Mouse (Mus musculus) stomach, embryonic 15.5 days (tissue): ENCODE data around the gene Pik3ip1. TPM values are rescaled to one million over a fixed set of nuclear protein-coding genes. Genes with fewer than 3 reads are reported as not detected.

Experiments
- ATAC-seq: fragments of 200-750 bp; cut with Nextera tagmentation; 2 replicates; pipeline ENCODE4 v1.8.0; 2017; ENCODE audit warnings: low read depth, moderate number of reproducible peaks, moderate TSS enrichment; ENCODE audit not compliant: insufficient read depth, low FRiP score
- H3K27ac ChIP-seq: fragments of 300-500 bp; sonication (generic); 2 replicates; pipeline ENCODE4 v1.5.1; 2015; ENCODE audit warnings: mild to moderate bottlenecking, inconsistent platforms
- H3K27me3 ChIP-seq: fragments of 300-500 bp; sonication (generic); replicated peaks from 2 replicates; pipeline ENCODE4 v1.6.1; 2015; ENCODE audit warnings: inconsistent platforms
- H3K36me3 ChIP-seq: fragments of 300-500 bp; sonication (generic); 2 replicates; pipeline ENCODE4 v1.6.1; 2015; ENCODE audit warnings: inconsistent platforms
- H3K4me1 ChIP-seq: fragments of 300-500 bp; sonication (generic); 2 replicates; pipeline ENCODE4 v1.6.1; 2015; ENCODE audit warnings: inconsistent platforms
- H3K4me2 ChIP-seq: fragments of 300-500 bp; sonication (generic); 2 replicates; pipeline ENCODE4 v1.6.1; 2015; ENCODE audit warnings: mild to moderate bottlenecking, inconsistent platforms
- H3K4me3 ChIP-seq: fragments of 300-500 bp; sonication (generic); replicated peaks from 2 replicates; pipeline ENCODE4 v1.5.1; 2015; ENCODE audit warnings: inconsistent platforms
- H3K9ac ChIP-seq: fragments of 300-500 bp; sonication (generic); 2 replicates; pipeline ENCODE4 v1.6.1; 2015; ENCODE audit warnings: inconsistent platforms
- H3K9me3 ChIP-seq: fragments of 300-500 bp; sonication (generic); 2 replicates; pipeline ENCODE4 v1.6.1; 2016; ENCODE audit warnings: inconsistent platforms
- WGBS: fragments of 180-500 bp; shearing (Covaris S2); methylation state at CpG from one replicate; pipeline ENCODE4 v1.1.7; 2015; 5-methylcytosine and 5-hydroxymethylcytosine counted together
- polyA plus RNA-seq: library from polyadenylated mRNA; unstranded; fragments of >200 nt; fragmentation: Nextera tagmentation; extraction: Ambion mirVana; gene quantifications from 2 replicates; pipeline ENCODE4 v1.2.1, GENCODE M21; 2015

Gene Pik3ip1
- polyA plus RNA-seq, 1 experiment from 2014 or later, result 10.6 TPM

DNA sequence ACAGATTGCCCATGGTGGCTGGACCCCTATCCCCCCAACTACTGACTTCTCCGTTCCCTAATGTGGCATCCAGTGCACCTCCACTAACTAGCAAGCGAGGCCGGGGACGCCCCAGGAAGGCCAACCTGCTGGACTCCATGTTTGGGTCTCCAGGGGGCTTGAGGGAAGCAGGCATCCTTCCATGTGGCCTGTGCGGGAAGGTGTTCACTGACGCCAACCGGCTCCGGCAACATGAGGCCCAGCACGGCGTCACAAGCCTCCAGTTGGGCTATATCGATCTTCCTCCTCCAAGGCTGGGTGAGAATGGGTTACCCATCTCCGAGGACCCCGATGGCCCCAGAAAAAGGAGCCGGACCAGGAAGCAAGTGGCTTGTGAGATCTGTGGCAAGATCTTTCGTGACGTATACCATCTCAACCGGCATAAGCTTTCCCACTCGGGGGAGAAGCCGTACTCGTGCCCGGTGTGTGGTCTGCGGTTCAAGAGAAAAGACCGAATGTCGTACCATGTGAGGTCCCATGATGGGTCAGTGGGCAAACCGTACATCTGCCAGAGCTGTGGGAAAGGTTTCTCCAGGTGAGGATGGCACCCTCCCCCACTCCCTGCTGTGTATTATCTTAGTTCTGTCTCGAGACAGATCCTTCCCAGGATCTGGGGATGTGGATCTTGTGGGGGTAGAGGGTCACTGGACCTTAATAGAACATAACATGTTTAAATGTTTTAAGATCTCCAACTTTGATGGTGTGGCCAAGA, 38.7 kb upstream of the Pik3ip1 start:
- H3K4me1 ChIP-seq, result peaks cover 59% of the 10 kb centered on the region
- peak overlapping the region; percentile 90 for H3K4me2 ChIP-seq
- ATAC-seq, result no peak
- WGBS, result 1% methylated on average over 26 of the region's 26 CpGs
- peaks cover 27% of the 10 kb centered on the region for H3K36me3 ChIP-seq
- no peaks in the 10 kb centered on the region for H3K27me3 ChIP-seq
- H3K9me3 ChIP-seq, result no peaks in the 10 kb centered on the region
- peak overlapping the region; percentile 85 for H3K4me3 ChIP-seq
- H3K9ac ChIP-seq, result peak overlapping the region; percentile 92
- peak overlapping the region; percentile 100 for H3K27ac ChIP-seq

DNA sequence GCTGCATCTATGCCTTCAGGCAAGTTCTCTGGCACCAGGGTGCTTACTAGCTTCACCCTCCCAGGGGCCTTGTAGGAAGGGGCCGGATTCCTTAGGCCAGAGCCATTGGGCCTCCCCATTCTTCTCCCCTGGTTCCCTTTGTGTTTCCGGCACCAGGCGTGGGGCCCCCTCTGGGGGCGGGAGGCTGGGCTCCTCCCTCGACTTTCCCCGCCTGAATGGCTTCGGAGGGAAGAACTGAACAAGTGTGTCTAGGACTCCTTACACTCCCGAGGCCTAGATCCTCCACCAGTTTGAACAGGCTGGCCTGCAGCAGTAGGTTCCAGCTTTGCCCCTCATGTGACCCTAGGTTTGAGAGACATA, 38.2 kb upstream of the Pik3ip1 start:
- H3K9me3 ChIP-seq, result no peaks in the 10 kb centered on the region
- H3K4me1 ChIP-seq, result peaks cover 59% of the 10 kb centered on the region
- peak; percentile 47 for ATAC-seq
- H3K9ac ChIP-seq, result peak overlapping the region; percentile 92
- peak overlapping the region; percentile 85 for H3K4me3 ChIP-seq
- peak overlapping the region; percentile 100 for H3K27ac ChIP-seq
- peaks cover 27% of the 10 kb centered on the region for H3K36me3 ChIP-seq
- no peaks in the 10 kb centered on the region for H3K27me3 ChIP-seq
- peak overlapping the region; percentile 90 for H3K4me2 ChIP-seq
- WGBS, result under 1% methylated on average over 8 of the region's 8 CpGs

- Histone ChIP-seq H3K4me2 (peak overlapping the region; percentile 90), H3K36me3 (peaks cover 27% of the 10 kb centered on the region), H3K27ac (peak overlapping the region; percentile 100), H3K9me3 (no peaks in the 10 kb centered on the region), H3K9ac (peak overlapping the region; percentile 92), H3K27me3 (no peaks in the 10 kb centered on the region), H3K4me3 (peak overlapping the region; percentile 85), H3K4me1 (peaks cover 55% of the 10 kb centered on the region)
- whole genome bisulfite sequencing, result 0% methylated on average over 8 of the region's 8 CpGs
- ATAC-seq, result no peak
Measured at GRCm38 (mm10) chr11:3292711-3293249, 37.4 kb upstream of the Pik3ip1 start.

DNA sequence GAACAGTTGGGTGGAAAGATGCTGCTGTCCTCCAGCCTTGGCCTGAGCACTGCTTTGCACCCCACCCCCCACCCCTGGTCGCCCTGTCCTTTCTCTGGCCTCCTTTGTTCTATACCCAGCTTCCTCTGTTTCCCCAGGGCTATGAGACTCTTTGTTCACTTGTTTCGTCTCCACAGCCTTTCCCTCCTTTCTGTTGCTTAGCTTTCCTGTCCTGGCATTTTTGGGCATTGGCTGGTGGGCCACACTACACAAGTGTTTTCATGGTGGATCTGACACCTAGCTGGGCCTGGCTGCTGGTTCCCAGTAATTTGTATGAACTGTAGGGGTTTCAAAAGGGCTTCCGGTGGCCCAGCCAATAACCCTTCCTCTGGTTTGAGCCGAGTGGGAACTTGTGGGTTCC, 36.8 kb upstream of the Pik3ip1 start:
- 49% methylated on average over 4 of the region's 4 CpGs for WGBS
- no peaks in the 10 kb centered on the region for H3K27me3 ChIP-seq
- peak overlapping the region; percentile 100 for H3K27ac ChIP-seq
- H3K9ac ChIP-seq, result peak overlapping the region; percentile 16; the same call in 1 of the 2 replicates
- H3K4me3 ChIP-seq, result peak overlapping the region; percentile 85
- peaks cover 49% of the 10 kb centered on the region for H3K4me1 ChIP-seq
- no peaks in the 10 kb centered on the region for H3K9me3 ChIP-seq
- peak overlapping the region; percentile 90 for H3K4me2 ChIP-seq
- peaks cover 33% of the 10 kb centered on the region for H3K36me3 ChIP-seq
- ATAC-seq, result no peak

DNA sequence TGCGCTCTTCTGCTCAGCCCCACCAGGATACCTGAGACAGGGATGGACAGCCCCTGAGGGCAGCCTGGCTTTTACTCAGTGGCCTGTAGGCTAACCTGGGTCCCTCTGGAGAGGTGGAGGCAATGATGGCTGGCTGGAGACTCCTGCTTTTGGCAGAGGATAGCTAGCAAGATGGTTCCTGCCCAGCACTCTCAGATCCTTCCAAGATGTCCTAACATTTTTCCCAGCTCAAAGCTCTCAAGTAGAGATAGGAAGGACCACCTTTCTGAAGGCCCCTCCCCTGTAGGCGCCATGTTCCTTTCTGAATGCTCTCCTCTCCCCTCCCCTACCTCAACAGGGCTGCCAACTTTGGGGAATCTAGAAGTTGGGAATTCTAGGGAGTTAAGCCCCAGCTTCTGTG, 35.6 kb upstream of the Pik3ip1 start:
- Histone ChIP-seq H3K9ac (no peak overlapping the region), H3K4me3 (no peak overlapping the region), H3K27me3 (no peaks in the 10 kb centered on the region), H3K9me3 (no peaks in the 10 kb centered on the region), H3K4me2 (0 out of 2 replicates have a peak overlapping the region, but pooled peaks have one; percentile 90), H3K36me3 (peaks cover 46% of the 10 kb centered on the region), H3K27ac (no peak overlapping the region), H3K4me1 (peaks cover 45% of the 10 kb centered on the region)
- WGBS, result 85% methylated on average over 2 of the region's 2 CpGs
- no peak for ATAC-seq

- Histone ChIP-seq H3K9me3 (no peaks in the 10 kb centered on the region), H3K9ac (no peak overlapping the region), H3K27ac (no peak overlapping the region), H3K4me2 (no peak overlapping the region), H3K27me3 (no peaks in the 10 kb centered on the region), H3K4me1 (peaks cover 40% of the 10 kb centered on the region), H3K36me3 (peaks cover 57% of the 10 kb centered on the region), H3K4me3 (no peak overlapping the region)
- ATAC-seq, result no peak
- 46% methylated on average over 5 of the region's 5 CpGs for WGBS
Measured at GRCm38 (mm10) chr11:3296056-3296455, 34.1 kb upstream of the Pik3ip1 start.

- no peak for ATAC-seq
- WGBS, result 78% methylated on average over 10 of the region's 10 CpGs
- Histone ChIP-seq H3K9ac (no peak overlapping the region), H3K27ac (no peak overlapping the region), H3K27me3 (no peaks in the 10 kb centered on the region), H3K4me2 (no peak overlapping the region), H3K9me3 (no peaks in the 10 kb centered on the region), H3K4me3 (no peak overlapping the region), H3K4me1 (peaks cover 29% of the 10 kb centered on the region), H3K36me3 (peaks cover 75% of the 10 kb centered on the region)
Measured at GRCm38 (mm10) chr11:3297871-3298812, 32.1 kb upstream of the Pik3ip1 start.

DNA sequence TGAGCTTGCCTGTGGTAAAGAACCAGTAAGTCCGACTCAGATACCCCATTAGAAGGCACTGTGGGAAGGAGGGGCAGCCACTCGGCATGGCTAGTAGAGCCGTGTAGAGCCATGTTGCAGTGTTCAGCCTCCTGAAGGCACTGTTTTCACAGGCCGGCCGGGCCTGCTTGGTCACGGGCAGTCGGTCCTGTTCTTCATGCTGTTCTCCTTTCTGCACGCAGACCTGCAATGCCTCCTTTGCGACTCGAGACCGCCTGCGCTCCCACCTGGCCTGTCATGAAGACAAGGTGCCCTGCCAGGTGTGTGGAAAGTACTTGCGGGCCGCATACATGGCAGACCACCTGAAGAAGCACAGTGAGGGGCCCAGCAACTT, 31.4 kb upstream of the Pik3ip1 start:
- Histone ChIP-seq H3K9ac (no peak overlapping the region), H3K4me2 (no peak overlapping the region), H3K36me3 (peaks cover 72% of the 10 kb centered on the region), H3K4me1 (peaks cover 23% of the 10 kb centered on the region), H3K9me3 (no peaks in the 10 kb centered on the region), H3K4me3 (no peak overlapping the region), H3K27me3 (no peaks in the 10 kb centered on the region), H3K27ac (no peak overlapping the region)
- no peak for ATAC-seq
- 90% methylated on average over 14 of the region's 14 CpGs for WGBS

GRCm38 (mm10) chr11:3301075-3301474, 29.1 kb upstream of the Pik3ip1 start:
- H3K9ac ChIP-seq, result no peak overlapping the region
- 91% methylated on average over 5 of the region's 5 CpGs for WGBS
- H3K36me3 ChIP-seq, result peaks cover 70% of the 10 kb centered on the region
- H3K4me2 ChIP-seq, result no peak overlapping the region
- H3K9me3 ChIP-seq, result no peaks in the 10 kb centered on the region
- H3K27ac ChIP-seq, result no peak overlapping the region
- no peaks in the 10 kb centered on the region for H3K27me3 ChIP-seq
- no peak overlapping the region for H3K4me3 ChIP-seq
- peaks cover 2% of the 10 kb centered on the region; the same call in 1 of the 2 replicates for H3K4me1 ChIP-seq
- no peak for ATAC-seq

DNA sequence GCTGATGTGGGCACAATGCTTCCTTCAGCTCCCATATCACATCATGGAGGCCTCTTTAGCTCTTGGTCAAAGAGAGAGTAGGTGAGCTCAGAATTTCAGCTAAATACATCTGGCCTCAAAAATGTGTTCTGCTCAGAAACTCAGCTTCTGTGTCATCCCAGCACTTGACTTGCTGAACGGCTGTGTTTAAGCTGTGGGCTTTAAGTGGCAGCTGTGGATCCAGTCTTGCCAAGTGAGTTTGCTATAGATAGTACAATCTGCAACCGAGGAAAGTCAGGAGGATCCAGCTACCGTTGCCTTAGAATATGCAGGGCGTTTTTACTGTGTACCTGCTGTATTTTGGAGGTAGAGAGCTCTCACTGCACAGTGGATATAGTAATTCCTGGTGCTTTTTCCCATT, 27.8 kb upstream of the Pik3ip1 start:
- Histone ChIP-seq H3K27me3 (no peaks in the 10 kb centered on the region), H3K4me2 (no peak overlapping the region), H3K4me3 (no peak overlapping the region), H3K36me3 (peaks cover 79% of the 10 kb centered on the region), H3K9ac (no peak overlapping the region), H3K27ac (no peak overlapping the region), H3K9me3 (no peaks in the 10 kb centered on the region), H3K4me1 (no peaks in the 10 kb centered on the region; the same call in 1 of the 2 replicates)
- no peak for ATAC-seq
- 73% methylated on average over 4 of the region's 4 CpGs for WGBS

DNA sequence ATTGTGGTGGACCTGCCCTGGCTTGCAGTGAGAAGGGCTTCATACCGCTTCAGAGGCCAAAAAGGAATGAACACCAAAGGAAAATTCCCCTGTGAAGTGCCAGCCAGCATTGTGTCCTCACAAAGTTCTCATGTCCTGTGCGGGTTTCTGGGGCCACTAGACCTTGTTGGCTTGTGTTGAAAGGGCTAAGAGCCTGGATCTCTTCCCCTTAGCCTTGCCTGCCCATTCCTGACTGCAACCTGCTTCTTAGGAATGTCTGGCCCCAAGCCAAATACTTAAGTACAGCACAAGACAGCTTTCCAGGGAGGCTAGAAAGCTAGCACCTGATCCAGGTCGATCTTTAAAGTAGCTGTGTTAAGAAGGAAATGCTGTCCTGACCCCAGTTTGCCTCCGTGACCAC, 27.4 kb upstream of the Pik3ip1 start:
- no peak for ATAC-seq
- H3K4me2 ChIP-seq, result no peak overlapping the region
- H3K4me3 ChIP-seq, result no peak overlapping the region
- WGBS, result 66% methylated on average over 4 of the region's 4 CpGs
- H3K27ac ChIP-seq, result no peak overlapping the region
- H3K9me3 ChIP-seq, result no peaks in the 10 kb centered on the region
- H3K27me3 ChIP-seq, result no peaks in the 10 kb centered on the region
- peaks cover 82% of the 10 kb centered on the region for H3K36me3 ChIP-seq
- H3K9ac ChIP-seq, result no peak overlapping the region
- no peaks in the 10 kb centered on the region; the same call in 1 of the 2 replicates for H3K4me1 ChIP-seq

GRCm38 (mm10) chr11:3305821-3306220, 24.4 kb upstream of the Pik3ip1 start:
- Histone ChIP-seq H3K9me3 (no peaks in the 10 kb centered on the region), H3K27ac (no peak overlapping the region), H3K4me3 (no peak overlapping the region), H3K9ac (no peak overlapping the region), H3K4me2 (no peak overlapping the region), H3K36me3 (peaks cover 78% of the 10 kb centered on the region), H3K27me3 (no peaks in the 10 kb centered on the region), H3K4me1 (no peaks in the 10 kb centered on the region)
- no peak for ATAC-seq
- WGBS, result 94% methylated on average over 4 of the region's 4 CpGs
